11 mouse cellular contexts compared by ENCODE assay signal in genomic region chr9:103725497-103725896, GRCm38 (mm10). TPM values are rescaled to one million over a fixed set of nuclear protein-coding genes. Genes with fewer than 3 reads are reported as not detected.
"Had no signal": no experiment of that assay in that cellular context is flagged by ENCODE, and none has a peak within 500 bp of the region (broad histone marks: within the 10 kb centered on the region; RNA-seq: fewer than 3 reads in every experiment).

No protein-coding gene starts in this region.

- H3K9ac ChIP-seq: limb, embryonic 12.5 days; lung, embryonic 15.5 days; midbrain, embryonic 13.5 days; neural tube, embryonic 15.5 days had no signal

- H3K4me1 ChIP-seq: limb, embryonic 12.5 days; lung, embryonic 15.5 days; neural tube, embryonic 15.5 days had no signal

- H3K36me3 ChIP-seq: limb, embryonic 12.5 days; lung, embryonic 15.5 days; neural tube, embryonic 15.5 days had no signal

- ATAC-seq: midbrain, embryonic 13.5 days had no signal

- H3K4me3 ChIP-seq: limb, embryonic 12.5 days; lung, embryonic 15.5 days; midbrain, embryonic 13.5 days; neural tube, embryonic 15.5 days had no signal

- DNase-seq: kidney, adult 2 months; kidney, postnatal 25 days; lung, postnatal 14 days; thymus, adult 18-20 months; thymus, postnatal 14 days had no signal

- H3K27ac ChIP-seq: limb, embryonic 12.5 days; lung, embryonic 15.5 days; macrophage; midbrain, embryonic 13.5 days; neural tube, embryonic 15.5 days had no signal

- H3K9me3 ChIP-seq: limb, embryonic 12.5 days; lung, embryonic 15.5 days; midbrain, embryonic 13.5 days; neural tube, embryonic 15.5 days had no signal

- H3K4me2 ChIP-seq: limb, embryonic 12.5 days; liver, embryonic 11.5 days; lung, embryonic 15.5 days; midbrain, embryonic 13.5 days; neural tube, embryonic 15.5 days had no signal

- H3K27me3 ChIP-seq: limb, embryonic 12.5 days; lung, embryonic 15.5 days; midbrain, embryonic 13.5 days; neural tube, embryonic 15.5 days had no signal

RNA-seq across cellular contexts. Expression of gene Tmem108, which starts 36.1 kb away (rescaled TPM):
- polyA plus RNA-seq: macrophage had no signal
